Mouse (Mus musculus): ENCODE measurements around the gene Cetn2.

- TF ChIP-seq POLR2A (IDR thresholded peaks at IDR 0.05; ENCODE audit: borderline replicate concordance, insufficient read depth, low read length), result no peak
- TF ChIP-seq CTCF (IDR thresholded peaks at IDR 0.05; ENCODE audit: borderline replicate concordance, insufficient read depth, low read depth, low read length), result no peak
Measured at GRCm38 (mm10) chrX:72962743-72963142, 44.5 kb upstream of the Cetn2 start.
